8 mouse cellular contexts compared by ENCODE assay signal in genomic region chr2:174673592-174674286, GRCm38 (mm10). TPM values are rescaled to one million over a fixed set of nuclear protein-coding genes. Genes with fewer than 3 reads are reported as not detected.
A peak's percentile ranks its signal among the peaks of the same experiment; 100 is the strongest.
DNase-seq lines count a peak whose midpoint lies in the region; ATAC-seq and TF ChIP-seq lines count a peak whose summit lies in the region.

No protein-coding gene starts in this region.

- TF ChIP-seq CTCF in lung, postnatal 0 days (IDR thresholded peaks at IDR 0.05): peak; percentile 86

- DNase-seq in MN1 (ENCODE audit: low spot score): peak; percentile 95
- DNase-seq in cerebellum, adult 9-10 months: peak; percentile 74
- DNase-seq in hindbrain, embryonic 10.5 days (ENCODE audit: low spot score): peak; percentile 91
- peak; percentile 85 for DNase-seq in layer of hippocampus, adult 9-11 months
- DNase-seq in lung, postnatal 0 days (ENCODE audit: low spot score): peak; percentile 92
- peak; percentile 78 for DNase-seq in ovary, postnatal 10 days (ENCODE audit: low spot score)
- DNase-seq in thymus, postnatal 0 days (ENCODE audit: low spot score): peak; percentile 86

- H3K9me3 ChIP-seq in hindbrain, embryonic 10.5 days: no peaks in the 10 kb centered on the region
- H3K9me3 ChIP-seq in lung, postnatal 0 days (ENCODE audit: low read length): no peaks in the 10 kb centered on the region

- peak overlapping the region; percentile 85 for H3K4me2 ChIP-seq in lung, postnatal 0 days (replicated peaks; ENCODE audit: low read depth, low read length)

- TF ChIP-seq EP300 in lung, postnatal 0 days (IDR thresholded peaks at IDR 0.05): peak; percentile 34; the same call in 1 of the 2 replicates

- no peaks in the 10 kb centered on the region for H3K36me3 ChIP-seq in hindbrain, embryonic 10.5 days
- H3K36me3 ChIP-seq in lung, postnatal 0 days (ENCODE audit: insufficient read depth, low read length): no peaks in the 10 kb centered on the region

- peak; percentile 81 for ATAC-seq in frontal cortex, adult (ENCODE audit: low TSS enrichment)
- peak; percentile 81 for ATAC-seq in lung, postnatal 0 days

- WGBS in hindbrain, embryonic 10.5 days: under 1% methylated on average over 25 of the region's 25 CpGs
- under 1% methylated on average over 25 of the region's 25 CpGs for WGBS in lung, postnatal 0 days

- H3K27me3 ChIP-seq in hindbrain, embryonic 10.5 days (ENCODE audit: insufficient read depth, poor library complexity, severe bottlenecking): peaks cover 47% of the 10 kb centered on the region
- no peaks in the 10 kb centered on the region for H3K27me3 ChIP-seq in lung, postnatal 0 days (replicated peaks; ENCODE audit: insufficient read depth, low read length)

- H3K27ac ChIP-seq in hindbrain, embryonic 10.5 days: peak overlapping the region; percentile 86
- H3K27ac ChIP-seq in lung, postnatal 0 days (ENCODE audit: low read length): peak overlapping the region; percentile 57

- peak overlapping the region; percentile 43 for H3K9ac ChIP-seq in lung, postnatal 0 days (replicated peaks; ENCODE audit: low read depth)

- H3K4me1 ChIP-seq in hindbrain, embryonic 10.5 days (replicated peaks): peaks cover 37% of the 10 kb centered on the region
- H3K4me1 ChIP-seq in lung, postnatal 0 days (ENCODE audit: insufficient read depth, low read depth, low read length): no peaks in the 10 kb centered on the region; the same call in 1 of the 2 replicates

- peak overlapping the region; percentile 55 for H3K4me3 ChIP-seq in hindbrain, embryonic 10.5 days
- peak overlapping the region; percentile 40 for H3K4me3 ChIP-seq in lung, postnatal 0 days (ENCODE audit: low read depth, low read length)

RNA-seq across cellular contexts. Expression of gene Zfp831, which starts 30.4 kb away (rescaled TPM):
- not detected in 2 replicates for polyA plus RNA-seq in hindbrain, embryonic 10.5 days (2016; fragmentation: Nextera tagmentation; extraction: Ambion mirVana)
- polyA plus RNA-seq in lung, postnatal 0 days (2015; fragmentation: Nextera tagmentation; extraction: Ambion mirVana): 0.02 TPM in 1 of 2 replicates, not detected in the other
- 0.22 and 0.35 TPM in 2 replicates for polyA plus RNA-seq in thymus, postnatal 0 days (2015; fragmentation: Nextera tagmentation; extraction: Ambion mirVana)

Comparison
In these comparisons a context has a peak if more than half of its experiments do, and no peak if none do; other contexts are left out.
1. Peak in every context shown above with its lines: DNase-seq, ATAC-seq, H3K4me3 ChIP-seq and H3K27ac ChIP-seq.